18 mouse cellular contexts compared by ENCODE assay signal in the genomic region with DNA sequence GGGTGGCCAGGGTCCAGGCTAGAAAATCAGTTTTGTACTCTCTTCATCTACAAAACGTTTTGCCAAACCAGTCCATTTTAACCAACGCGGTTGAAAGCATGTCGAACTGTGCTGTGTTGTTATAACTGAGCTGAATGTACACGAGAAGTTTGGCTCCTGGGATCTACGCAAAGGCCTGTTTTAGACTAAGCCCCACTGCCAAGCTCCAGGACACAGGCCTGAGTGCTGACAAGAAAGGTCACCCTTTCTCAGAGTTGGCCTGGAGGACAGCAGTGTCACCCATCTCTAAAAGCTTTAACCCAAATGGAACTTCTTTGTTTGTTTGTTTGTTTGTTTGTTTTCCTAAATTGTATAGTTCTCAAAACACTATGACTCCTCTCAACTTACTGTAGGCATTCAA.
"Had no signal": no experiment of that assay in that cellular context is flagged by ENCODE, and none has a peak within 500 bp of the region (broad histone marks: within the 10 kb centered on the region; RNA-seq: fewer than 3 reads in every experiment).

No protein-coding gene starts in this region.

- H3K9me3 ChIP-seq: kidney, embryonic 15.5 days; midbrain, embryonic 12.5 days; midbrain, embryonic 15.5 days; neural tube, embryonic 12.5 days; neural tube, embryonic 15.5 days had no signal

- H3K27me3 ChIP-seq: kidney, embryonic 15.5 days; midbrain, embryonic 15.5 days; neural tube, embryonic 12.5 days; neural tube, embryonic 15.5 days had no signal

- H3K4me3 ChIP-seq: kidney, embryonic 15.5 days; left cerebral cortex, adult 2 months; midbrain, embryonic 12.5 days; midbrain, embryonic 15.5 days; neural tube, embryonic 12.5 days; neural tube, embryonic 15.5 days had no signal

- DNase-seq: kidney, postnatal 10 days; kidney, postnatal 36 days; layer of hippocampus, postnatal 36 days; liver, postnatal 0 days; lung, embryonic 14.5 days; right cerebral cortex, adult 18-20 months; right cerebral cortex, postnatal 14 days; right cerebral cortex, postnatal 4 days; thymus, postnatal 25 days had no signal

- ATAC-seq: liver, postnatal 0 days; lung, postnatal 0 days; midbrain, embryonic 15.5 days had no signal

- H3K9ac ChIP-seq: kidney, embryonic 15.5 days; liver, embryonic 14.5 days; liver, postnatal 0 days; lung, embryonic 14.5 days; midbrain, embryonic 12.5 days; midbrain, embryonic 15.5 days; neural tube, embryonic 12.5 days; neural tube, embryonic 15.5 days had no signal

- H3K4me2 ChIP-seq: kidney, embryonic 15.5 days; lung, embryonic 14.5 days; midbrain, embryonic 12.5 days; midbrain, embryonic 15.5 days; neural tube, embryonic 12.5 days; neural tube, embryonic 15.5 days had no signal

- H3K4me1 ChIP-seq: midbrain, embryonic 15.5 days had no signal

- H3K27ac ChIP-seq: kidney, embryonic 15.5 days; left cerebral cortex, adult 2 months; liver, embryonic 14.5 days; macrophage; midbrain, embryonic 12.5 days; midbrain, embryonic 15.5 days; neural tube, embryonic 12.5 days had no signal
